Mouse (Mus musculus) brain, embryonic 14.5 days (tissue): ENCODE results near the gene Rnf214.

Source experiments
- CTCF ChIP-seq: fragments of 200-500 bp; IDR thresholded peaks from 2 replicates; pipeline ENCODE4 v1.5.1; 2012; ENCODE audit warnings: inconsistent platforms, mild to moderate bottlenecking, moderate library complexity, borderline replicate concordance; ENCODE audit not compliant: insufficient read depth, insufficient read length; ENCODE audit errors: extremely low read depth
- POLR2A ChIP-seq: fragments of 200-500 bp; IDR thresholded peaks from 2 replicates; pipeline ENCODE4 v1.6.1; 2012; ENCODE audit warnings: mild to moderate bottlenecking, inconsistent platforms, borderline replicate concordance; ENCODE audit not compliant: poor library complexity, insufficient read depth, insufficient read length, severe bottlenecking; ENCODE audit errors: extremely low read depth

DNA sequence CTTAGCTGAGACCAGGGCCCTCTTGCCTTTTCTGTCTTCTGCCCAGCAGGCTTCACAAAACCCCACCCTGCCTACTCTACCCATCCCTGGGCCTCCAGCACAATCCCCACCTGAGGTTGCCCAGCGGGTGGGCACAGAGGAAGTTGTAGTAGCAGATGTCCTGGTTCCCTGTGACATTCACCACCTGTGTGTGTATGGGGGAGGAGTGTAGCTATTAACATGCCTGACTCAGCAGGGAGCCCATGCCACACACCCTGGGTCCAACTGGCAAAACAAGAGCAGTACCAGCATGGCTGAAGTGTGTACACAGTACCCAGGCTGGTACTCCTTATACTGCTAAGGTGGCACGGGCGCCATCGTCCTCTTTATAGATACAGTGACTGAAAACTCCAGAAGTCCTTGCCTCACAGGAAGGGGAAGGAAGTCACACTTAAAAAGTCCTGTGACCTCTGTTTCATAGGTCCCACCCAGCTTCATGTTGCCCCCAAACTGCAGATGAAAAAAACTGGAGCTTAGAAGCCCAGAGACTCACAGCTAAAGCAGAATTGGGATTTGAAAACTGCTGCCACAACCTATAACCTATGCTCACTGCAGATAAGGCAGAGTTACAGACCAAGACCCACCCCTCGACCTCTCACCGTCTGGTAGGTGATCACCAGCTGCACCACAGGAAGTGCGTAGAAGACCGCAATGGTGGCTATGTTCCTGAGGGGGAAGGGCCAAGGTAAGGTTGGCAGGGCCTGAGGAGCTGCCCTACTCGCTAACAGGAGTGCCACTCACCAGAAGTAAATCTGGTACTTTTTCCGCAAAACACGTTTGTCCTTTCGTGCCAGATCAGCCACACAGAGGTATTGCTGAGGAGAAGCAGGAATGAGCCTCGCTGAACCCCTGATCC is 38.0 kb upstream of the Rnf214 start:
- TF ChIP-seq CTCF, result no peak
- TF ChIP-seq POLR2A, result no peak
